Mouse (Mus musculus) stomach, postnatal 0 days (tissue): ENCODE measurements at regions not wholly inside any gene's neighbourhood (a gene's known extent, or its start where the extent isn't known, plus 50 kb on each side); places are given as distances from the start of the nearest gene placed in this dataset.

Experiments used
- CTCF ChIP-seq: IDR thresholded peaks from 2 replicates; pipeline ENCODE4 v1.5.1; 2016; ENCODE audit warnings: antibody characterized with exemption, low read depth, mild to moderate bottlenecking, moderate library complexity
- EP300 ChIP-seq: optimal IDR thresholded peaks from 2 replicates; pipeline ENCODE3; 2016; ENCODE audit warnings: antibody characterized with exemption

- TF ChIP-seq CTCF (no peak), EP300 (no peak)
These were observed 301.9 kb downstream of the Sfmbt2 start for GRCm38 (mm10) chr2:10672196-10672595.
